Mouse (Mus musculus) lung, embryonic 15.5 days (tissue): ENCODE measurements around the gene Zc2hc1b. TPM values are rescaled to one million over a fixed set of nuclear protein-coding genes. Genes with fewer than 3 reads are reported as not detected.

Source experiments
- ATAC-seq: fragments of 200-750 bp; cut with Nextera tagmentation; 2 replicates; pipeline ENCODE4 v1.8.0; 2017; ENCODE audit warnings: moderate number of reproducible peaks, borderline replicate concordance; ENCODE audit not compliant: low FRiP score, low TSS enrichment; ENCODE audit errors: extremely low read depth
- H3K27ac ChIP-seq: fragments of 300-500 bp; sonication (generic); 2 replicates; pipeline ENCODE4 v1.5.1; 2015; ENCODE audit warnings: moderate library complexity, mild to moderate bottlenecking, inconsistent platforms
- H3K27me3 ChIP-seq: fragments of 300-500 bp; sonication (generic); 2 replicates; pipeline ENCODE4 v1.6.1; 2015; ENCODE audit warnings: inconsistent platforms
- H3K36me3 ChIP-seq: fragments of 300-500 bp; sonication (generic); 2 replicates; pipeline ENCODE4 v1.6.1; 2015; ENCODE audit warnings: inconsistent platforms
- H3K4me1 ChIP-seq: fragments of 300-500 bp; sonication (generic); 2 replicates; pipeline ENCODE4 v1.6.1; 2015; ENCODE audit warnings: inconsistent platforms
- H3K4me2 ChIP-seq: fragments of 300-500 bp; sonication (generic); 2 replicates; pipeline ENCODE4 v1.6.1; 2015; ENCODE audit warnings: inconsistent platforms, mild to moderate bottlenecking, moderate library complexity
- H3K4me3 ChIP-seq: fragments of 300-500 bp; sonication (generic); 2 replicates; pipeline ENCODE4 v1.5.1; 2015; ENCODE audit warnings: mild to moderate bottlenecking, inconsistent platforms
- H3K9ac ChIP-seq: fragments of 300-500 bp; sonication (generic); 2 replicates; pipeline ENCODE4 v1.6.1; 2015; ENCODE audit warnings: inconsistent platforms
- H3K9me3 ChIP-seq: fragments of 300-500 bp; sonication (generic); 2 replicates; pipeline ENCODE4 v1.6.1; 2016; ENCODE audit warnings: inconsistent platforms
- WGBS: fragments of 180-500 bp; shearing (Covaris S2); methylation state at CpG from one replicate; pipeline ENCODE4 v1.1.7; 2015; 5-methylcytosine and 5-hydroxymethylcytosine counted together
- polyA plus RNA-seq: library from polyadenylated mRNA; unstranded; fragments of >200 nt; fragmentation: Nextera tagmentation; extraction: Ambion mirVana; gene quantifications from 2 replicates; pipeline ENCODE4 v1.2.1, GENCODE M21; 2015

The Zc2hc1b gene
- polyA plus RNA-seq = not detected in 2 replicates

DNA sequence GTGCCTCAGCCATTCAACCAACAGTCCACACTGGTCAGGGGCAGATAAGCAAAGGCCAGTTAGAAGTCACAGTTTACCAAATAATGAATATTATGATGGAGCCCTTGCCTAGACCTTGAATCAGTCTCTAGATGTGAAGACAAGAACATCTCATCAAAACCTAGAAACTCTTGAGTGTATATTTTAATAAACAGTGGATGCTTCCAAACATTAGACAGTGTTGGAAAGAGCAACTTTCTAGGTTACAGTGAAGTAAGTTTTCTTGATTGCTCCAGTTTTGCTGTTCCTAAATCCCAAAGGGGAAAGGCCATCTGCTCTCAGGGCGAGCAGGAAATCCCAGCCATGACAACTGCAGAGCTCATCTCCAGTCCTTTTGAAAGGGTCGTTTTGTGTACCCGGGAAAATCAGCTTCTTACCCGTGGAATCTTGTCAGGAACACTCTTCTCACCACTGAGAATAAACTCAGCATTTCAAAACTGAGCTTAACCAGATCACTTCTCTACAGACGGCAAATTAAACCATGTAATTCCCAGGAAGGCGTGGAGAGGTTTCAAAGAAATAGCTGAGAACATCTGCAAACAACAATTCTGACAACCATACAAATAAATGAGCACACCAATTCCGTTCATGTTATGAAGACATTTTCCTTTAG, at the start of gene Zc2hc1b:
Gene Zc2hc1b (minus strand): TSS at position 51 of the 652 bp plus-strand sequence.
- WGBS = 70% methylated on average over 7 of the region's 7 CpGs
- Histone ChIP-seq H3K36me3 (peaks cover 58% of the 10 kb centered on the region), H3K4me1 (peaks cover under 1% of the 10 kb centered on the region; the same call in 1 of the 2 replicates), H3K9me3 (no peaks in the 10 kb centered on the region), H3K27me3 (no peaks in the 10 kb centered on the region), H3K4me2 (no peak within 1 kb of the TSS), H3K4me3 (no peak within 1 kb of the TSS), H3K27ac (no peak within 1 kb of the TSS), H3K9ac (no peak within 1 kb of the TSS)
- ATAC-seq = no peak

DNA sequence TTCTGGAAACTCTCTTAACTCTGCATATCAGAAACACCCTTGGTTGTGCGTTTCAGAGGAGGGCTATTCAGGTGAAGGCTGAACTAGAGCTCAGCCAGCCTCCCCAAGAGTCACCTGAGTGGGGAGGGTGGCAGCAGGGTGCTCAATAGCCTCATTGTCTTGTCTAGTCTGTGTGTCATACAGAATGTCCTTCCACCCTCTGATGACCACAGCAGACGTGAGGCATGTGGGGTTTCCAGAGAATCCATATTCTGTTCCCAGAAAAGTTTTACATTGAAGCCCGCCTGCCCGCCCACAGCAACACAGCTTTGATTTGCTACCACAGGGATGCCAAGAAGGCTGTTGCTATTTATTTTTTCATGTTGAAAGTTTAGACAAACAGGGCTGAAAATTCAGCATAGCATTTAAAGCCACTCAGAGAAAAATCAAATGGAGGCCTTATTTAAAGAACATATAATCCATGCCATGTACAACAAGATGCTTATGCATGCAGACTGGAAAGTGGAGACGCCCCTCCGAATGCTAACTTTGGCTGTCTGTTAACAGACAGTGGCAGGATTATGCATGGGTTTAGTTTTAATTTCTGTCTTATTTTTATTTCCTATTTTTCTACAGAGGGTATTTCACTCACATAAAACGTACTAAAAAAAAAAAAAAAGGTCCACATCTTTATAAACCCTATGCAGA, 47.7 kb upstream of the Zc2hc1b start:
- Histone ChIP-seq H3K27ac (no peak overlapping the region), H3K9me3 (no peaks in the 10 kb centered on the region), H3K4me3 (no peak overlapping the region), H3K27me3 (no peaks in the 10 kb centered on the region), H3K4me1 (no peaks in the 10 kb centered on the region), H3K4me2 (no peak overlapping the region), H3K9ac (no peak overlapping the region), H3K36me3 (peaks cover 20% of the 10 kb centered on the region)
- no peak for ATAC-seq
- 80% methylated on average over 7 of the region's 7 CpGs for WGBS

DNA sequence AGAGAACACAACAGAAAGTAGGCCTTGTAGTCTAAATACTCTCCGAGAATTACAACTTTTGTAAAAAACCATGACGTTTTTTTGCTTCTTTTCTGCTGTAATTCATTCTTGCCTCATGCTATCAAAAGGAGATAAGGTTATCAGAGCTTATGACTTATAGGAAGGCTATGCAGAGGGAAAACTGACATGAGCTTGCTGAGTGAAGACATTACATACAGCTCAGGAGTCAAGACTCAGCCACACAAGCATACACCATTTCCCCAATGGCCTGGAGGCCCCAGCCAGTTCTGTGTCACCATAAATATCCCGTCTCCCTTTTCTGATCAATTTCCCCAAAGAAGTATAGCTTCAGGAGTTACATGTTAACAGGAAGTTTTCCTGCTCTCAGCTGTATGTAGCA, 44.3 kb upstream of the Zc2hc1b start:
- 70% methylated on average over 3 of the region's 3 CpGs for WGBS

DNA sequence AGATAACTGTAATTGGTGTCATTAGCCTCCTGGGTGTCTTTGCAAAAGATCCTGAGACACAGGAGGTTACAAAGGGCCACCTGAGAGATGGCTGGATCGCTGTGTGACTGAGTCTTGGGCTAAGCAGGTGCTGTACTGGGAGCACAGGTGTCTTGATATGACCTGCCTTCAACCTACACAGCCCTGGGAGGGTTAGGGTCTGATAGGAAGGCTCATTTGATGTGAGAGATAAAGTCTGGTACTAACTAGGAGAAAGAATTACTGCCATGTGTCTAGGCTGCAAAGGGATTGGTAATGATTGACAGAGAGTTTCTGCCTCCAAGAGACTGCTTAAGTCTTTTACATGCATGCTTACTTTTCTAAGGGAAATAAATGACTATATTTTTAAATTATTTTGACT, 42.2 kb upstream of the Zc2hc1b start:
- no peak overlapping the region for H3K9ac ChIP-seq
- ATAC-seq = no peak
- no peak overlapping the region for H3K4me3 ChIP-seq
- 0 out of 2 replicates have a peak, but pooled peaks cover 3% of the 10 kb centered on the region for H3K4me1 ChIP-seq
- H3K27me3 ChIP-seq = no peaks in the 10 kb centered on the region
- no peak overlapping the region for H3K4me2 ChIP-seq
- H3K36me3 ChIP-seq = peaks cover 16% of the 10 kb centered on the region; the same call in 1 of the 2 replicates
- no peak overlapping the region for H3K27ac ChIP-seq
- 64% methylated on average over 1 of the region's 1 CpGs for WGBS
- H3K9me3 ChIP-seq = no peaks in the 10 kb centered on the region

More for the DNA sequence above, 44.3 kb upstream of the Zc2hc1b start:
- Histone ChIP-seq H3K4me3 (no peak overlapping the region), H3K4me1 (0 out of 2 replicates have a peak, but pooled peaks cover 3% of the 10 kb centered on the region), H3K27me3 (no peaks in the 10 kb centered on the region), H3K4me2 (no peak overlapping the region), H3K27ac (no peak overlapping the region), H3K9me3 (no peaks in the 10 kb centered on the region), H3K9ac (no peak overlapping the region), H3K36me3 (peaks cover 16% of the 10 kb centered on the region; the same call in 1 of the 2 replicates)
- ATAC-seq = no peak

DNA sequence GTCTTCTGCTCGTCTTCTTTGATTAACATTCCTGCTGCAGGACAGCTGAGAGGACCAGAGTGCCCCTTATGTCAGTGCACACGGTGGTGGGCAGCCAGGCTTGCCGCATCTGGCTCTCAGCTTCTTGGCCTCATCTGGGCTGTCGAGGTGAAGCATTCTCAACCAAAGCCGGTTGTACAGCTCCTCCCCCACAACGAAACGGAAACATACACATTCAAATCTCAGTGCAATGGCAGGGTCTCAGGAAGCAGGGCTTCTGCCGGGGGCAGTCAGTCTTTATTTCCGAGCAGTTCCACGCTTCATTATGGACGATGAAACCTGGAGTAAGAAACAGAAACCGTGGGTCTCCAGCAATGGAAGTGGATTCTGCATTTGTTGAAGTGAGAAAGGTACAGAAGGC, 36.1 kb upstream of the Zc2hc1b start:
- Histone ChIP-seq H3K4me1 (peaks cover 39% of the 10 kb centered on the region), H3K4me2 (no peak overlapping the region), H3K27me3 (no peaks in the 10 kb centered on the region), H3K9me3 (no peaks in the 10 kb centered on the region), H3K9ac (no peak overlapping the region), H3K36me3 (no peaks in the 10 kb centered on the region), H3K4me3 (no peak overlapping the region), H3K27ac (no peak overlapping the region)
- no peak for ATAC-seq
- WGBS = 53% methylated on average over 12 of the region's 12 CpGs

DNA sequence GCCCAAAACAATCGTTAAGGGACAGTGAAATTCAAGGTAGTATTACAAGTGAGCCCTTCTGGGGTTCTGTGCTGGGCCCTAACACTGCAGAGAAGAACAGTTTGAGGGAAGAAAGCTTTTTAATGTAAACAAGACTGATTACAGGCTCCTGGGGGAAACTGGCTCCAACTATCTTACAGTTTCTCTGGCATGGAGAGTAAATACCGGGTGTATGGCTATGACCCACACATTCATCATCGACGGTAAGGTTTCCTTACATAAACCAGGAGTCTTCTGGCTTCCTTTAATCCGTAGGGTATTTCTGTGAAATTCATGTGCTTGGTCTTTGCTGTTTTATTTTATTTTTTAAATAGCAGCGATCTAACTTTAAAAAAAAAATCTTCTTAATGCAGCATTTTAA, 35.0 kb upstream of the Zc2hc1b start:
- WGBS = 41% methylated on average over 6 of the region's 6 CpGs

DNA sequence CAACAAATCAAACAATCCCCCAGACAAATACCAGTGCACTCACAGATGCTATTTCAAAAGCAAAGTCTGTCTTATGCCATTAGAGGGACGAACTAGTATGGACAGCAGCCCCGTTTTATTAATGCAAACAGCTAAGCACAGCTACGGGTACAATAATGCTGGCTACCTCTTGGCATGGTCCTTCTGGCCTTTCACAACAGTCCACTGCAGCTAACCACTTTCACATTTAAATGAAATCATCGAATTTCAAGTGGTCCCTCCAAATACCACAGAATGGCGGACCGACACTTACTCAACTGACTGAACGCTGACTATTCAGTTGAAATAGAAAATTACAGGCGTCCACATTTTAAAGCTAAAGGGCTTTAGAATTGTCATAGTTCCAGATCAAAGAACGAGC, 34.5 kb upstream of the Zc2hc1b start:
- WGBS = 64% methylated on average over 9 of the region's 9 CpGs
- ATAC-seq = no peak

More for the DNA sequence above, 35.0 kb upstream of the Zc2hc1b start:
- H3K9me3 ChIP-seq = no peaks in the 10 kb centered on the region
- no peaks in the 10 kb centered on the region for H3K27me3 ChIP-seq
- H3K9ac ChIP-seq = no peak overlapping the region
- no peak for ATAC-seq
- no peak overlapping the region for H3K27ac ChIP-seq
- peaks cover 39% of the 10 kb centered on the region for H3K4me1 ChIP-seq
- no peak overlapping the region for H3K4me2 ChIP-seq
- no peaks in the 10 kb centered on the region for H3K36me3 ChIP-seq
- H3K4me3 ChIP-seq = no peak overlapping the region

DNA sequence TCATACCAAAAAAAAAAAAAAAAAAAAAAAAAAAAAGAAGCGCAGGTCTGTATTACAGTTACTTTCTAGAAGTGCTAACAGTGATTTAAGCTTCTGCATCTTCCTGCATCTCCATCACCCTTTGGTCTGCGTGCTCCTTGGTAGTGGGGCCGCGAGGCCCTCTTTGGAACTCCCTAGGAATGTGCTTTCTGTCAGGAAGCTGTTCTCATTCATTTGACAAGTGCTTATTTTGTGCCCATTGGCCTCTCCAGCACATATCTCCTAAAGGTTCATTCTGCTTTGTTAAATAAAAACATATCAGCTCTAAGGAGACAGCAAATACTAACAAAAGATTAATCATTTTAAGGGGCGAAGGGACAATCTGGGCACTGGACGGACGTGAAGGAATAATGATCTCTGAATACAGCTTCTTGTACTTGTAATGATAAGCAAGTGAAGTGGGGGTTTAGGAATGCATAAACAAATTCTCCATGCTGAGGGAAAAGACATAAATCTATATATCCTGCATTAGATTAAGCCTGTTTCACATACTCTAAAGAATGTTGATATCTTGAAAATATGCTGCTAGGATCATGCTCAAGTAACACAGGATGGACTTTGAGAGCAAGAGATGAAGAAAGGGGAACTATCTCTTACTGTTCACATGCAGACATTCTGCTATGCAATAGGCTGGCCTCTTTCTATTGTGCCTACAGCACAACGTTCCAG, 32.3 kb upstream of the Zc2hc1b start:
- ATAC-seq = peak; percentile 90
- no peaks in the 10 kb centered on the region for H3K36me3 ChIP-seq
- peak overlapping the region; percentile 81 for H3K27ac ChIP-seq
- peaks cover 39% of the 10 kb centered on the region for H3K4me1 ChIP-seq
- no peaks in the 10 kb centered on the region for H3K9me3 ChIP-seq
- H3K9ac ChIP-seq = no peak overlapping the region
- H3K4me2 ChIP-seq = no peak overlapping the region
- H3K27me3 ChIP-seq = no peaks in the 10 kb centered on the region
- no peak overlapping the region for H3K4me3 ChIP-seq
- WGBS = 13% methylated on average over 8 of the region's 8 CpGs

More for the DNA sequence above, 34.5 kb upstream of the Zc2hc1b start:
- H3K4me2 ChIP-seq = no peak overlapping the region
- H3K9ac ChIP-seq = no peak overlapping the region
- H3K4me3 ChIP-seq = no peak overlapping the region
- no peaks in the 10 kb centered on the region for H3K9me3 ChIP-seq
- no peaks in the 10 kb centered on the region for H3K27me3 ChIP-seq
- H3K27ac ChIP-seq = peak overlapping the region; percentile 12; the same call in 1 of the 2 replicates
- H3K36me3 ChIP-seq = no peaks in the 10 kb centered on the region
- H3K4me1 ChIP-seq = peaks cover 39% of the 10 kb centered on the region

DNA sequence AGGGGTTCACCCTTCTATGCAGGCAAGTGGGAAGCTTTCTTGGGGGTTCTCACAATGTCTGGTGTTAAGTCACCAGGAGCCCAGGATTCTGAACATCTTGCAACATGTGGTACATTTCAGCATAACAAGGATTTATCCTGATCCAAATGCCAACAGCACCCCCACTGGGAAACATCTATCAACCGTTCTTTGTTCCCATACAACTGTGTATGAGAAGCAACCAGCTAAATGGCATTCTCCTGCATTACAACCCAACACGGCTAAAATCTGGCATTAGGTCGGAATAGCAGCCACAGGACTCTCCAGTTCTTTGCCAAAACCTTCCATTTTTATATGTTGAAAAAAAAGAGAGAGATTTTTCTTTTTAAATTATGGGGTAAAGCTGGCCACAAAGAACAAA, 31.7 kb upstream of the Zc2hc1b start:
- H3K9me3 ChIP-seq = no peaks in the 10 kb centered on the region

DNA sequence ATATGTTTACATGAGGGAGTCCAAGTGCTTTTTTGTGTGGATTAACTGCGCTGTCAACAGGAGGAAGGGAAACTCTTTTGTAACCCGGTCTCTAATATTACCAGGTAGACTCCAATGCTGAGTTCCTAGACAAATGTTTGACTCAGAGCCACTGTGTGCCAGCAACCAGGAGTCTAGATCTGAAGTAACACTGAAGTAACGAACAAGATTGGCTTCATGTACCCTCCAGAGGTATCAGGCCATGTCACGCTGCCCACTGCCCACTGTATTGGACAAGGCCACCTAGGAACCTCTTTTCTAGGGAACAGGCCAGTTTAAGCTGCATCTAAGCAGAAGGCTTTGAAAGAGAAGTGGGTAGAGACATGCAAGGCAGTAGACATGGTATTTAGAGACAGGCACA, 31.2 kb upstream of the Zc2hc1b start:
- H3K4me3 ChIP-seq = no peak overlapping the region
- H3K27me3 ChIP-seq = no peaks in the 10 kb centered on the region
- H3K4me2 ChIP-seq = no peak overlapping the region
- 74% methylated on average over 4 of the region's 4 CpGs for WGBS
- H3K4me1 ChIP-seq = peaks cover 38% of the 10 kb centered on the region
- no peak for ATAC-seq
- H3K27ac ChIP-seq = peak overlapping the region; percentile 81
- H3K9ac ChIP-seq = no peak overlapping the region
- H3K9me3 ChIP-seq = no peaks in the 10 kb centered on the region
- H3K36me3 ChIP-seq = no peaks in the 10 kb centered on the region

More for the DNA sequence above, 31.7 kb upstream of the Zc2hc1b start:
- Histone ChIP-seq H3K36me3 (no peaks in the 10 kb centered on the region), H3K9ac (no peak overlapping the region), H3K27me3 (no peaks in the 10 kb centered on the region), H3K27ac (peak overlapping the region; percentile 81), H3K4me3 (no peak overlapping the region), H3K4me2 (no peak overlapping the region), H3K4me1 (peaks cover 39% of the 10 kb centered on the region)
- 34% methylated on average over 3 of the region's 3 CpGs for WGBS
- ATAC-seq = no peak

DNA sequence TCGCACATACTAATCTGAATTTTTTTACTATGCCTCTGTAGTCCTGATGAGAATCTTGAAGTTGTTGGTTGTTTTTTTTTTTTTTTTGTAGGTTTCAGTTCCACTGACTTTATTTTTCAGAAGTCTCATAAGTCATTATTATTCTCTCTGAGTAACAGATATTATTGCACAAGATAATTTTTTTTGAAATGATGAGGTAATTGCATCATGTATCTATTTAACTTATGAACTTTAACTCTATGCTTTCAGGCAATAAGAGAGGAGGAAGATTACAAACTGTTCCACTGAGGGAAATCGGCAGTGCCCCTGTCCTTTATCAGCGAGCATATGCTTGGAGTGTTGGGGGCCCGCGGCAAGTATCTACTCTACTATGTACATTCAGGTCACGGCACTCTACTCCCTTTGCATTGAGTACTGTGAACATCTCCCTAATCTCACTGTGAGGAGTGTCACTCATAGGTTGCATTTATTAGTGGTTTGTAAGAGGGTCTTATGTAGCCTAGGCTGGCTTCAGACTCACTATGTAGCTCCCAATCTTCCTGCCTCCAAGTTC, 24.0 kb upstream of the Zc2hc1b start:
- Histone ChIP-seq H3K9ac (no peak overlapping the region), H3K9me3 (no peaks in the 10 kb centered on the region), H3K36me3 (no peaks in the 10 kb centered on the region), H3K4me3 (no peak overlapping the region), H3K27me3 (no peaks in the 10 kb centered on the region), H3K4me1 (no peaks in the 10 kb centered on the region), H3K4me2 (no peak overlapping the region), H3K27ac (no peak overlapping the region)
- no peak for ATAC-seq
- WGBS = 89% methylated on average over 6 of the region's 6 CpGs
